Mouse (Mus musculus): Measurements from ENCODE around the gene Mctp1.

DNA sequence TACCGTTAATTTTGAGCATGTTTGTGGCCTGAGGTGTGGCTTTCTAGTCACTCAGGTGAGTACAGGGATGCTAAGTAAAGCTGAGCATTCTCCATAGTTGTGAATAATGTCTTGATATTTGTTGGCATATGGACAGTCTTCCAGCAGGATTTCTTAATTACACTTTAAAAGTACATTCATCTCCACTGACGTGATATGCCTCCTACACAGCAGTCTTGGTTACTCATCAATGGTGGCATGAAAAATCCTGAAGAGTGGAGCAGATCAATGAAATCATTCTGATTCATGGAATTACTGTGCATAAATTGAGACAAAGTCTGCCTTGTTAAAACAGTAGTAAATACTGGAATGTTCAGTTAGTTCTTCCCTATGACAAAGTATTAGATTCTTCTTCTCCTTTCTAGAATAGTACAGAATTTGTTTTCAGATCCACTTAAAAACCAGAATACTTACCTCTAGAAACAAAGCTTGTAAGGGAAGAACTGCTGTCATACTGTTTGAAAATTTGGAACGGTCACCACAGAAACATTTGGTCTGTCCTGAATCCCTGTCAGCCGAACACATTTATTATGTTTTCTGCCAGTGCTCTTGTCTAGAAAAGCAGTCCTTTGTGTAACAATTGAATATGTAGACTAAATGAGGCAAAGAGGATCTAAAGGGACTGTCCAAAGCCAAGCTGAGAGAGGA is 511.6 kb downstream of the Mctp1 start:
- TF ChIP-seq CTCF (IDR thresholded peaks at IDR 0.05; ENCODE audit: low read depth, low read length) (no peak), POLR2A (IDR thresholded peaks at IDR 0.05; ENCODE audit: extremely low read depth, insufficient read depth, low read length) (no peak)

All from liver, adult 2 months (tissue).